Mouse (Mus musculus): Measurements from ENCODE around the gene Sumo2.

DNA sequence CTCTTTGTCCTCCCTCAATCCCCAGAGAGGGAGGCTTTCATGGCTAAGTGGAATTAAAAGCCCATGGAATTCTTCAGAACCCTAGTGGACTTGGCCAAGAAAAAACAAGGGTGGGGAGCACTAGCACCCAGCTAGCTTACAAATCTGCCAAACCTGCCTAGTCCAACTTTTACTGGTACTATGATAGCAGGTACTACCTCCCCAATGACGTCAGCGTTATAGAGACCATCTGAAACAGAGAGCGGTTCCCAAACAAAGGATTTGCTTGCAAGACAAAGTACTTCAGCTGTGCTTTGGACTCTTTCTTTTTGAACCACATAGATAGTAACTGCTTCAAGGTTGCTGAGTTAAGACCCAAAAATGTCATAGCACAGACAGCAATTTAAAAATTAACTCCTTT lies 24.1 kb downstream of the Sumo2 start:
- TF ChIP-seq POLR2A (IDR thresholded peaks at IDR 0.05; ENCODE audit: low read depth, low read length), result no peak
- no peak for TF ChIP-seq CTCF (IDR thresholded peaks at IDR 0.05; ENCODE audit: extremely low read depth, insufficient read length, insufficient replicate concordance, low read depth, low read length)

Data from small intestine, adult 2 months (tissue).